Mouse (Mus musculus) embryonic facial prominence, embryonic 14.5 days (tissue): ENCODE results near the gene Gm20388. TPM values are rescaled to one million over a fixed set of nuclear protein-coding genes. Genes with fewer than 3 reads are reported as not detected.

Experiments
- ATAC-seq: fragments of 200-750 bp; cut with Nextera tagmentation; 2 replicates; pipeline ENCODE4 v1.8.0; 2017; ENCODE audit warnings: low read depth, moderate number of reproducible peaks, moderate TSS enrichment
- DNase-seq: peaks from one replicate; pipeline ENCODE4 v3.0.0-alpha.2; 2015; ENCODE audit warnings: low spot score
- H3K27ac ChIP-seq: fragments of 300-500 bp; sonication (generic); replicated peaks from 2 replicates; pipeline ENCODE4 v1.5.1; 2014; ENCODE audit warnings: low read depth, mild to moderate bottlenecking, low read length, moderate library complexity
- H3K27me3 ChIP-seq: fragments of 300-500 bp; sonication (generic); replicated peaks from 2 replicates; pipeline ENCODE4 v1.6.1; 2014; ENCODE audit warnings: low read length; ENCODE audit not compliant: control insufficient read depth, insufficient read depth
- H3K36me3 ChIP-seq: fragments of 300-500 bp; sonication (generic); 2 replicates; pipeline ENCODE4 v1.6.1; 2014; ENCODE audit warnings: low read length, mixed read lengths; ENCODE audit not compliant: control insufficient read depth, insufficient read depth
- H3K4me1 ChIP-seq: fragments of 300-500 bp; sonication (generic); 2 replicates; pipeline ENCODE4 v1.6.1; 2014; ENCODE audit warnings: antibody characterized with exemption, low read length; ENCODE audit not compliant: control insufficient read depth, insufficient read depth
- H3K4me2 ChIP-seq: fragments of 300-500 bp; sonication (generic); 2 replicates; pipeline ENCODE4 v1.6.1; 2014; ENCODE audit warnings: low read depth, mild to moderate bottlenecking, low read length, moderate library complexity, mixed read lengths
- H3K4me3 ChIP-seq: fragments of 300-500 bp; sonication (generic); 2 replicates; pipeline ENCODE4 v1.5.1; 2014; ENCODE audit warnings: low read depth, mild to moderate bottlenecking, low read length
- H3K9ac ChIP-seq: fragments of 300-500 bp; sonication (generic); 2 replicates; pipeline ENCODE4 v1.6.1; 2014; ENCODE audit warnings: low read depth, mild to moderate bottlenecking, low read length, moderate library complexity, mixed read lengths
- H3K9me3 ChIP-seq: fragments of 300-500 bp; sonication (generic); 2 replicates; pipeline ENCODE4 v1.6.1; 2016; ENCODE audit warnings: low read length; ENCODE audit not compliant: control insufficient read depth
- WGBS: fragments of 180-500 bp; shearing (Covaris S2); extraction: QIAGEN DNeasy Blood & Tissue Kit; methylation state at CpG from one replicate; pipeline ENCODE4 v1.1.7; 2014; 5-methylcytosine and 5-hydroxymethylcytosine counted together
- polyA plus RNA-seq: library from polyadenylated mRNA; unstranded; fragments of >200 nt; fragmentation: Nextera tagmentation; extraction: Ambion mirVana; gene quantifications from 2 replicates; pipeline ENCODE4 v1.2.1, GENCODE M21; 2014

The Gm20388 gene
- polyA plus RNA-seq, 1 experiment from 2014 or later: not detected

- Histone ChIP-seq H3K27me3 (no peaks in the 10 kb centered on the region), H3K4me3 (no peak overlapping the region), H3K4me2 (no peak overlapping the region), H3K9ac (no peak overlapping the region), H3K4me1 (no peaks in the 10 kb centered on the region), H3K27ac (no peak overlapping the region), H3K9me3 (no peaks in the 10 kb centered on the region), H3K36me3 (no peaks in the 10 kb centered on the region)
- 85% methylated on average over 4 of the region's 4 CpGs for WGBS
- no peak for ATAC-seq
- no peak for DNase-seq
Observed at GRCm38 (mm10) chr8:122140411-122140810, 2229.8 kb downstream of the Gm20388 start.

GRCm38 (mm10) chr8:122142428-122142827 lies 2231.8 kb downstream of the Gm20388 start:
- no peak overlapping the region for H3K4me3 ChIP-seq
- ATAC-seq (no peak), DNase-seq (no peak)
- no peak overlapping the region for H3K27ac ChIP-seq
- H3K36me3 ChIP-seq: no peaks in the 10 kb centered on the region
- H3K9me3 ChIP-seq: no peaks in the 10 kb centered on the region
- no peaks in the 10 kb centered on the region for H3K4me1 ChIP-seq
- WGBS: 93% methylated on average over 4 of the region's 4 CpGs
- no peak overlapping the region for H3K9ac ChIP-seq
- H3K4me2 ChIP-seq: no peak overlapping the region
- H3K27me3 ChIP-seq: no peaks in the 10 kb centered on the region

GRCm38 (mm10) chr8:122143231-122143630 lies 2232.6 kb downstream of the Gm20388 start:
- Histone ChIP-seq H3K9ac (no peak overlapping the region), H3K4me2 (no peak overlapping the region), H3K4me3 (no peak overlapping the region), H3K4me1 (no peaks in the 10 kb centered on the region), H3K27ac (no peak overlapping the region), H3K9me3 (no peaks in the 10 kb centered on the region), H3K27me3 (no peaks in the 10 kb centered on the region), H3K36me3 (no peaks in the 10 kb centered on the region)
- ATAC-seq (no peak), DNase-seq (no peak)
- 100% methylated on average over 1 of the region's 1 CpGs for WGBS

GRCm38 (mm10) chr8:122144729-122145311 lies 2234.2 kb downstream of the Gm20388 start:
- ATAC-seq (no peak), DNase-seq (no peak)
- H3K36me3 ChIP-seq: no peaks in the 10 kb centered on the region
- no peak overlapping the region for H3K4me2 ChIP-seq
- 67% methylated on average over 11 of the region's 11 CpGs for WGBS
- no peaks in the 10 kb centered on the region for H3K4me1 ChIP-seq
- H3K27me3 ChIP-seq: no peaks in the 10 kb centered on the region
- no peak overlapping the region for H3K27ac ChIP-seq
- no peaks in the 10 kb centered on the region for H3K9me3 ChIP-seq
- H3K9ac ChIP-seq: no peak overlapping the region
- no peak overlapping the region for H3K4me3 ChIP-seq

GRCm38 (mm10) chr8:122149045-122149444 lies 2238.4 kb downstream of the Gm20388 start:
- no peak overlapping the region for H3K4me3 ChIP-seq
- no peak overlapping the region for H3K4me2 ChIP-seq
- H3K36me3 ChIP-seq: no peaks in the 10 kb centered on the region
- no peak for ATAC-seq
- no peak overlapping the region for H3K9ac ChIP-seq
- H3K27ac ChIP-seq: no peak overlapping the region
- H3K4me1 ChIP-seq: no peaks in the 10 kb centered on the region
- no peaks in the 10 kb centered on the region for H3K27me3 ChIP-seq
- WGBS: 82% methylated on average over 3 of the region's 4 CpGs
- no peaks in the 10 kb centered on the region for H3K9me3 ChIP-seq
- DNase-seq: no peak

GRCm38 (mm10) chr8:122149606-122150005 lies 2239.0 kb downstream of the Gm20388 start:
- H3K4me3 ChIP-seq: no peak overlapping the region
- H3K36me3 ChIP-seq: no peaks in the 10 kb centered on the region
- WGBS: 80% methylated on average over 7 of the region's 8 CpGs
- no peaks in the 10 kb centered on the region for H3K27me3 ChIP-seq
- ATAC-seq (no peak), DNase-seq (peak; percentile 38)
- no peak overlapping the region for H3K9ac ChIP-seq
- H3K9me3 ChIP-seq: no peaks in the 10 kb centered on the region
- no peaks in the 10 kb centered on the region for H3K4me1 ChIP-seq
- H3K4me2 ChIP-seq: no peak overlapping the region
- peak overlapping the region; percentile 48 for H3K27ac ChIP-seq

- Histone ChIP-seq H3K27me3 (no peaks in the 10 kb centered on the region), H3K4me2 (no peak overlapping the region), H3K9me3 (no peaks in the 10 kb centered on the region), H3K4me1 (peaks cover 10% of the 10 kb centered on the region; the same call in 1 of the 2 replicates), H3K36me3 (no peaks in the 10 kb centered on the region), H3K27ac (no peak overlapping the region), H3K9ac (no peak overlapping the region), H3K4me3 (no peak overlapping the region)
- ATAC-seq: no peak
- DNase-seq: no peak
- 75% methylated on average over 3 of the region's 3 CpGs for WGBS
Observed at GRCm38 (mm10) chr8:122151541-122151940, 2240.9 kb downstream of the Gm20388 start.

- Histone ChIP-seq H3K27ac (no peak overlapping the region), H3K4me3 (no peak overlapping the region), H3K36me3 (no peaks in the 10 kb centered on the region), H3K4me2 (no peak overlapping the region), H3K9ac (0 out of 2 replicates have a peak overlapping the region, but pooled peaks have one; percentile 14), H3K4me1 (peaks cover 10% of the 10 kb centered on the region; the same call in 1 of the 2 replicates), H3K9me3 (no peaks in the 10 kb centered on the region), H3K27me3 (no peaks in the 10 kb centered on the region)
- ATAC-seq: no peak
- WGBS: 35% methylated on average over 10 of the region's 10 CpGs
- no peak for DNase-seq
Observed at GRCm38 (mm10) chr8:122155082-122155643, 2244.5 kb downstream of the Gm20388 start.

- WGBS: 90% methylated on average over 9 of the region's 9 CpGs
- H3K9ac ChIP-seq: no peak overlapping the region
- no peak overlapping the region for H3K27ac ChIP-seq
- H3K9me3 ChIP-seq: no peaks in the 10 kb centered on the region
- ATAC-seq: no peak
- H3K4me2 ChIP-seq: no peak overlapping the region
- H3K4me3 ChIP-seq: no peak overlapping the region
- no peak for DNase-seq
- H3K4me1 ChIP-seq: peaks cover 10% of the 10 kb centered on the region; the same call in 1 of the 2 replicates
- H3K36me3 ChIP-seq: no peaks in the 10 kb centered on the region
- H3K27me3 ChIP-seq: no peaks in the 10 kb centered on the region
Observed at GRCm38 (mm10) chr8:122155964-122156363, 2245.3 kb downstream of the Gm20388 start.
